Mouse (Mus musculus) ovary, postnatal 36 days (tissue): Measurements from ENCODE around the gene Sdr42e1.
A peak's percentile ranks its signal among the peaks of the same experiment; 100 is the strongest.

Experiments
- DNase-seq: peaks from one replicate; pipeline ENCODE4 v3.0.0; 2022; ENCODE audit warnings: low spot score, mixed read lengths

Sdr42e1 gene

DNA sequence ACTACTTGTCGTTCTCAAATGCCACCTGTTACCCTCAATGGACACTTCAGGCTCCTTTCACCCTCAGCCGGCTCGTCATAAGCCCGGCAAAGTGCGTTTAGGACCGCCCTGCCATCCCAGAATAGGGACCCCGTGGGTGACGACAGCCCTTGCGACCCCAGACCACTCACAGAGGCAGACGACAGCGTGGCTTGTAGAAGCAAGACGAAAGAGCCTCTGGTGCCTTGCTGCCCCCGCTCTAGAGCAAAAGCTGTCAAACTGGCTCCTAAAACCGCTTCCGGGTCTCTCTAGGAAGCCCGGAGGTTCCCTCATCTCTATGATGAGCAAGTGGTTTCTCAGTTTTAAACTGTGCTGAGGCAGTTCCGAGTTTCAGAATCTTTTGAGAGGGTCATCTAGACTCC, at the start of gene Sdr42e1:
Gene Sdr42e1, minus strand, starts transcription at position 260 of the 401 bp plus-strand sequence.
- DNase-seq, result peak; percentile 42

DNA sequence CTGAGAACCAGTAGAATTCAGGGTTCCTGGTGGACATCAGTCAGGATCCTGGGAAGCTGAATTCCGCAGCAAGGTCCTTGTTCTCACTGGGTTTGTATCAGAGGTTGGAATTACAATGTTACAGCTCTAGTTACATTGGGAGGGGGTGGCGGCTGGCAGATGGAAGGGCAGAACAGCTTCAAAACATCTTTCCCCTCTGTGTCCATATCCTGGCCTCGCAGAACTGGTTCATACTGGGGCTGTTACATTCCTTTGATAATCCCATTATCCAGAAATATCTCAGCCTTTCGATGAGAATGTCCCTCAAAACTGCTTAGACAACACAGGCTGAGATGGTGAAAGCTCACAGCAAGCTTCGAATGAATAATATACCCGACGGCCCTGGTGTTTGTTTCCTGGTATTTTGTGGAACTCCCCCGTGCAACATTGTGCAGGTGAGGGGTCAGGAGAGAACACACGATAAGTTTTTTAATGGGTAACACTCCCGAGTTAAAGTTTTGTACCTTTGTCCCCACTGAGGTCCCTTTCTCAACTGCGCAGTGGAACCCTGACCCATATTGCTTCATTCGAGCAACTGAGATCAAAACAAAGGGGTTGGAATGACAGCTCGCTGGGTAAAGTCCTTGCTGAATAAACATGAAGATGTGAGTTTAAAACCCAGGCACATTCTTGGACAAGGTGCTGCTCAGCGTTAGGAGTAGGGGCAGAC, 44.8 kb upstream of the Sdr42e1 start:
- DNase-seq, result no peak

DNA sequence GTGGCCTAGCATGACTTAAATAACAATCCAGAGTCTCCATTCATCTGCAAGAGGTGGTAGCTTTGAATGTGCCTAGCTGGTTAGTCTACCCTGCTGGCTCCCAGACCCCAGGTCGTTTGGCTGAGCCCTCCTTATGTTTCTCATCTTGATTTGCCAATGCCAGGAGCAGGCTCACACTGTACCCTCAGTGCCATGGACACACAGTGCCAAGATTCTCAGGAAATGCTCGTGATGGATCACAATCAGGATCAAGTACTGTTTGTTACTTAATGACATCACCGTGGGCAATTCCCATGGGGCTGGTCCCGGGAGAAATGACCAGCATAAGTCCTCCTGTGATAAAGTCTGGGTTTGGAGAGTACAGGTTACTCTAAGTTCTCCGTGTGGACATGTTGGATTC, 42.4 kb upstream of the Sdr42e1 start:
- DNase-seq, result no peak

DNA sequence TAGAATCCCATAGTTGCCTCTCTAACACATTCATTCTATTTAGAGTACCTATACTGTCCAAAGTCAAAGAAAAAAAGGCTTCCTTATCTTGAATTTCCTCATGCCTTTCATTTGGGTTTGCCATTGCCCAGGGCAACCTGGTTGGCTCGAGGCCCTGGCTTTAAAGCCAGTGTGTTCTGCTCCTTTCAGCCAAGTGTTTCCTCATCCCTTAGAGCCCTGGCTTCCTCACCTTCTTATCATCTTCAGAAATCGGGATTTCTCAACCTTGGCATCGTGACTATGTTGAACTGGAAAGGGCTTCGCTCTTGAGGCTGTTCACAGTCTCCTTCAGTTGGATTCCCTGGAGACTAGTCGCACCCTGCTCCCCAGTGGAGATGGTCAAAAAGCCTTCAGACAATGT, 41.1 kb upstream of the Sdr42e1 start:
- DNase-seq, result peak; percentile 35

DNA sequence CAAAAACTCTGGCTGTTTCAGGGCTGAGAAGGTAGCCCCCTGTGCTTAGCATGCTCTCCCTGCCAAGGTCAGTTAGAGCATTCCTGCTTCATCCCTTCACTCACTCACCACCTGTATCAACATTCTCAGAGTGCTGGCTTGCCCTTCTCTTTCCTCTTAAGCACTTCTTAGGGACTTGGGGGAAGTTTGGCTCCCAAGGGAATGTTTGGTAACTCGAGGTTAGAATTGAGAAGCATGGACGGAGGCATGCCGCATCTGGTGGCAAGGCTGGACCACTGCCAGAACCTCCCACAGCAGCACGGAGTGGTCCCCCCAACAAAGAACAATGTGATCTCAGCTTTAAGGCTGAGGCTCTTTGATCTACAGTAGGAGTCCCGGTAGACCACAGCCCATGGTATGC, 38.7 kb upstream of the Sdr42e1 start:
- DNase-seq, result no peak

DNA sequence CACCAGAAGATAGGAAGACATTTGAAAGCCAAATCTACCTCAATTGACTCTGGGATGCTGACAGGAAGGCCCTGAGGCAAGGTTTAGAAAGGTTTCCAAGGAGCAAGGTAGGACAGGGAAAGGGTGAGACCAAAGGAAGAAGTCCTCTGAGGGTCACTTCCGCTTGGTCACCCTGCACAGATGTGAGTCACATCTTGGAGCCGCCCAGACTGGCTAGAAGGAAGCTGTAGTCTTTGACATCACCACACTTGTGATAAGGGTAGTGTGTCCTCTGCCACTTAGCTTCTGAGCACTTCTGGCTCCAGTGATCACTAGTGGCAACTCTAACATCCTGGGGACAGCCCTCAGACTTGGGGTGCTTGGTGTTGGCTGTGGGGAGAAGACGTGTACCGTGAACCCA, 32.7 kb upstream of the Sdr42e1 start:
- no peak for DNase-seq

DNA sequence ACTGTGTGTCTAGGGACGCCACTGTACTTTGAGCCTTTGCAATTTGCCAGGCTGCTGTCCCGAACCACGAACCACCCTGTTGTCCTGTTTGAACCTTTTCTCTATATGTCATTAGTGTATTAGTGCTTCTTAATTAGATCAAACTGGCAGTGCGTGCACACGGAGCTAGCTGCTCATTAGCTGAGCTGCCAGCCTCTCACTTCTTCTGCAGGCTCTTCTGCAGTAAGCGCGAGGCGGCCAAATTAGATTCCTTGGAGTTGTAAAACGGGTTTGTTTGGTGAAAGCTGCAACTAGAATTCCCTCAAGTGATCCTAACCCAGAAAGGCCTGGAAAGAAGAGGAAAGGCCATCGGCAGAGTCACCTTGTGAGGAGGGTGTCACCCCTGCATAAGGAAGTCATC, 29.2 kb upstream of the Sdr42e1 start:
- DNase-seq, result no peak

DNA sequence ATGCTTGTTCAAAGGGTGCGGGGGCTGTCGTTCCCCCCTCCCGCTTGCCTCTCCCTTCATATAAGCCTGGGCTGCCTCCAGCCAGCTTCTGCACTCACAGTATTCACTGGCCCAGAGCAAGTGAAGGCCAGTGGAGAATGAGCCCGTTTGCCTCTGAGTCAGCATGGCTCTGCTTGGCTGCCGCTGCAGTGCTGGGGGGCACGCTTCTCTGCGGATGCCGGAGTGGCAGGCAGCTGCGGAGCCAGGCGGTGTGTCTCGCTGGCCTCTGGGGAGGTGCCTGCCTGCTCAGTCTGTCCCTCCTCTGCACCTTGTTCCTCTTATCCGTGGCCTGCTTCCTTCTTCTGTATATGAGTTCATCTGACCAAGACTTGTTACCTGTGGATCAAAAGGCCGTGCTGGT, 28.4 kb upstream of the Sdr42e1 start, which contains the start of gene Hsd17b2:
Gene Hsd17b2, plus strand, starts transcription at position 46 of the 400 bp plus-strand sequence.
- DNase-seq, result peak; percentile 8

DNA sequence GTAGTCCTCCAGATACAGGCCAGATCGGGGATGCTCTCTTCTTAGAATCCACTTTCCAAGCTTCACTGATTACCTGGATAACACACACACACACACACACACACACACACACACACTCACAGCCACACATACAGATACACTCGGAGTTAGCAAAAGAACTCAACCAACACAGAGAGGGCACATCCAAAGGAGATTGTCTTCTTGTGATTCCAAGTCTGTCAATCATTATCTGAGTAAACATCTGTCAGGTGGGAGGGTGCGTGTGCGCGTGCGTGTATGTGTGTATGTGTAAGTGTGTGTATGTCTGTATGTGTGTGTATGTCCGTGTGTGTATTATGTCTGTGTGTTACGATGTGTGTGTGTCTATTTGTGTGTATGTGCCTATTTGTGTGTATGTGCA, 27.8 kb upstream of the Sdr42e1 start:
- no peak for DNase-seq

DNA sequence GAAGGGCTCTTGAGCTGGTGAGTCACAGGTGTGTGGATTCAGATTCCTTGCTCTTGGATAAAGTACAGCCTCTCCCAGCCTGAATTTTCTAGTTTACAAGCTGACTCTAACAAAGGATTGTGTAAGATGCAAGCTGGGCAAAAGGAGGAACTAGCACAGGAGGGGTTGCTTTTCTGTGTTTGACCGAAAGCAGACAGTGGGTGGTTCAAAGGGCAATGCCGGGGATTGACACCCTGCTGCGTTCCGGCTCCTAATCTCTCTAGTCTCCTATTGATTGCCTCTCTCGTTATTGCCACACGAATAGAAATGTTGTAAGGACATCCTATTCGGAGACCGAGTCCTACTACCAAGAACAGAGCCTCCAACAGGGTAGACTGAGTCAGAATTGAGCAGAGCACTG, 27.2 kb upstream of the Sdr42e1 start:
- DNase-seq, result no peak

DNA sequence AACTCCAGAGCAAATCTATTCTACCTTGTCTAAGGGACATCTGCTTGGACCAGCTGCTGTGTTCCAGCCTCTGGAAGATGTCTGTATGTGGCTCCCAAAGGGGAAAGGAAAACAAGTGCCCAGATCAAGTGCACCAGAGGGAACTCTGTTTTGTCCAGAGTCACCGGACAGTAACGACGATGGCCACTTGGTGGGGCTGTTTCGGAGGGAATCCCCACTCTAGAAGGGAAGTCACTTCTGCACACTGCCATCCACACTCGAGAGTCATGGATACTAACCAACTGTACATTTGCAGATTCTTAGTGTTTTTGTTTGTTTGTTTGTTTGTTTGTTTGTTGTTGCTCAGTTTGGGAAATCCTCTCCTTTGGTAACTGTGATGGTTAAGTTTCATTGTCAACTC, 23.8 kb upstream of the Sdr42e1 start:
- peak; percentile 26 for DNase-seq

DNA sequence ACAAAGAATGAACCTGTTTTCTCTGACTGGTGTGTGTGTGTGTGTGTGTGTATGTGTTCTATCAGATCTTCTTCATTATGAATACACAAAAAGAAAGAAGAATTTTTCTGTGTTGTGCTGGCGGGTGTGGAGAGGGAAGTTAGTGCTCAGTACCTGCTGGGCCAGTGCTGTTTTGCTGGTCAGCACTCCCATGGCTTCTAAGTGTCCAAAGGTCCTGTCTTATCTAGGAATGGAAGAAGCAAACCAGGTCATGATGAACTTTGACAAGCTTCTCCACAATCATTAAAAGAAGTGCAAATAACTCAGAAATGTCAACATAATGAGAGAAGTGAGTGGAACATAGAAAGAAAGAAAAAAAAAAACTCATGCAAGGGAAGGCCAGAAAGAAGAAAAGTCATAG, 22.1 kb upstream of the Sdr42e1 start:
- DNase-seq, result no peak

DNA sequence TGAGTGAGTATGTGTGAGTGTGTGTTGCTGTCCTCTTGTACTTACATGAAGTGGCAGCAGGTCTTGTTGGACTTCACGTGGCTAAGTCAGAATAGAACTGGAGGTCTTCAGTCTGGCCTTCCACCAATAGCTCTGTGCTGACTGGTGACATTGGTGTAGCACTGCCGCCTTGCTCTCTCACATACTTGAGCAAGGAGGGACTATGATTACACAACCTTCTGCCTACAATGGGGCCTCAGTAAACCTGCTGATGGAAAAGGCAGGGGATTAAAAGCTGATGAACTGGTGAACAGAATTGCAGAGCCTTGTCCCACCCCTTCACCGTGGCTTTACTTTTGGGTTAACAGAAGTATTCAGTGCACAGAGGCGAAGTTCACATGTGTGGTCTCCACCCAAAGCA, 18.6 kb upstream of the Sdr42e1 start:
- DNase-seq, result no peak

DNA sequence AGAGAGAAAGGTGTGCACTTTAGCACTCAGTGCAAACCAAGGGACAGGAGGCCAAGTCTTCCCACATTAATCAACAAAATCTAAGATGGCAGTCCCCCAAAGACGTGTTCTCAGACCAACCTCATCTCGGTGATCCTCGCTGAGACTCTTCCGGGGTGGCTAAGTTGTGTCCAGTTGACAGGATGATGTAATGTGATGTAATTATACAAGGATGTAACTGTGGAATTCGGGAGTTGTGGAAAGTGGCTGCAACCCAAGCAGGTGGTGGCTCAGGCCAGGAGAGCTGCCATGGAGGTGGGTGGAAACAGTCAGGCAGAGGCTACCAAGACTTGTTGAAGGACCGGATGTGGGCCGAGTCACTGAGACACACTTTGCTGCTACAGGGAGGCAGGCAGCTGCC, 14.4 kb upstream of the Sdr42e1 start:
- no peak for DNase-seq

DNA sequence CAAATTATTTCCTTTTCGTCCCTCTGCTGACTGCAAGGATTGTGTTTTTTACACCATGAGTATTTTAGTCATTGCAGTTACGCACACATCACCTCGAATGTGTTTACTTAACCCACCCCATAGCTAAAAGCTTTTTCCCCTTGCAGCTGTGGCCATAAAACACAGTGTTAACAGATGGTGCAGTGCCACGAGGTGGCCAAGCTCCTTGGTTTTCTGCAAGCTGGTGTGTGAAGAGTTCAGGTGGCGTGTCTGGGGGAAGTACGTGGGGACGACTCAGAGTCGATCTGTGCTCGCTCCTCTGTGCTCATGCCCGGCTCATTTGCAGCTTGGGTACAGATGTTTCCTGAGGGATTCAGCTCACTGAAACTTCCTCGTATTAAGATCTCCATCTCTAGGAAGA, 11.0 kb upstream of the Sdr42e1 start:
- DNase-seq, result no peak

DNA sequence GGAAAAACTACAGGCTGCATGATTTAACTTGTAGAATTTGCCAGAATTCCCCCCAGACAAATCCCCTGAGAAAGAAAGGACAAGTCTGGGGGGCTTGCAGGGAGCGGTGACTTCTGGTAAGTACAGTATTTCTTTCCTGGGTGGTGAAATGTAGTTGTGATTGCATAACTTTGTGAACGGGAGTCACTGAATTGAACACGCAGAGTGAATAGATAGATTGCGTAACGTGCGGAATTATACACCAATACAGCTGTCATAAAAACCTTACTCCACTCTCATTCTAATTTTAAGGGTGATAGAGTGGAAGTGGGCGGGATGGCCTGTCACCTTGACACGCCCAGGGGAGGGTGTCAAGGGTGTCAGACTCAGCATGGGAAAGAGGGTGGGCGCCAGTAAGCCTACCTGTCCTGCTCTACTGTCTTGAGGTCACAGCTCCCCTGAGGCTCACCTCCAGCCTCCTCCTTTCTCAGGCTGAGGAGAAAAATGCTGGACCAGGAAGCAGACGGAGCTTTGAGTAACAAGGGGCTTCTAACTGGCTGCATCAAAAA, 10.5 kb upstream of the Sdr42e1 start:
- DNase-seq, result no peak

DNA sequence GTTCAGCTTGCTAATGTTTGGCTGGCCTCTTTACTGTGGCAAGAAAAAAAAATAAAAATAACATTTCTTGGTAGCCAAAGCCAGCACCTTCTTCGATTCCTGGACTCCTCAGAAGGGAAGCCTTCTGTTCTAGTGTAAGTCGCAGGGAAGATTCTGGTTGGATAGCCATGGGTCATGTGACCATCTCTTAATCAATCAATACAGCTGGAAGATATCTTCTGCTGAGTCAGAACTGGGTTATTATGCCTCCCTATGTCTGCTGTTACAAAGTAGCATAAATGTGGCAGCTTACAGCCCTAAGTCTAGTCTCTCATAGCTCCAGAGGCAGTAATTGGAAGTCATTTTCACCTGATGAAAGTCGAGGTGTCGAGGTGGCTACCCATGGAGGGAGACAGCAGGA, 5.2 kb upstream of the Sdr42e1 start:
- DNase-seq, result no peak

DNA sequence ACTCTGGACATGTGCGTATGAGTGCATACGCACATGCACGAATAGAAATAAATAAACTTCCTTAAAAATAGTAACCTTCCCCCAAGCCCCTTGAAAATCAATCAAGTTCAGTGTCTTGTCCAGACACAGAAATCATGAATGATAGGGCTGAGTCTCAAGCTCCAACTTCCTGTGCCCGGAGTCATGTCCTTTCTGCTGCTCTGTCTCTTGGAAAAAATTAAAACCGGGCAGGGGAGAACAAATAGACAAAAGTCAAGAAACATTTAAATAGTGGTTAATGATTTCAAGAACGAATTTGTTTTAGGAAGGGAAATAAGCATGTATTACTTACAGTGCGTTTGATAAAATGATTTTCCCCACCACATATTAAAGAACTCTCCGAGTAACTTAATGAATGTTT, 3.5 kb upstream of the Sdr42e1 start:
- no peak for DNase-seq

DNA sequence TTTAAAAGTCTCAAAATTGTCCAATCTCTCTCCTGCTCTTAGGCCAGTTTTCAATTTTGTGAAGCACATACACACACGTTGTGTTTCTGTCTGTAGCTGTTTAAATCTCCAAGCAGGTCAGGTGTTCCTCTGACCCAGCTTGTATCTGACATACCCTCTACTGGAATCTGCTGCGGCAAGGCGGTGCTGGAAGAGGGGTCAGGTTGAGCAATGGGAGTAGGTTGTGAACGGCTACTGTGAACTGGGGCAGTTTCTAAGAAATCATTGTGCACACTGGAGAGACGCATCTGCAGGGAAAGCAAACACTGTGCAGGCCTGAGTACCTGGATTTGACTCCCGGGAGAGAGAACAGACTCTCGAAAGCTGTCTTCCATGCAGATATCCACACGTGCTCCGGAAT, 3.0 kb upstream of the Sdr42e1 start:
- no peak for DNase-seq

DNA sequence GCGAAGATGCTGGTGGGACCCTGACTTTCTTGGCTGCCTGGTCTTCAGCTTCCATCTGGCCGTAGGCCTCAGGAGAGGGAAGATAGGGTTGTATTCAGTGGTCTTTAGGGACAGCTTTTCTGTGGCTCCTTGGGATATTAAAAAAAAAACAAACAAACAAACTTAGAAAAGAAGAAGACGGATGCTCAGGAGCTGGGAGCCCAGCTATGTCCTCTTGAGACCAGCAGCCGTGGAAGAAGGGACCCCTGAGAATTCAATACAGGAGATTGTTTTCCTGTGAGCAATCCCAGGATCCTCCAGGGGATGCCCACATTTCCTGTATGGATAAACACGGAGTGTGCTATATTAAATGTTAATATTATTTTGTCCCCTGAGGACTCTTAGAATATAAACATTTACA, 1.7 kb upstream of the Sdr42e1 start:
- DNase-seq, result no peak

DNA sequence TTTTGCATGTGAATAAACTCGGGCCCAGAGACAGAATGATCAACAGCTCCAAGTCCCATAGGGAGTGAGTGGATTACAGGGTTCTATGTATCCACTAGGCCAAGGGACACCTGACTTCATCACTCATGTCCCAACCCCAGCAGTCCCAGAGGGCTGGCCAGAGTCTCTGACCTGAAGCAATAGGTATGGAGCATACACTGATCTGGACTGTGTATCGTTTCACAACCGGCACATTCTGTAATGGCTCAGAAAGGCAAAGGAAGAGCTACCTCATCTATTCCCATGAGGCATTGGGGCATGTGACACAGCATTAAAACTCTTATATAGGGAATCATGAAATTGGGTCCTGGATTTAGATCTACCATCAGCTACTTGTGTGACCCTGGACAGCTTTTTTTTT, 931 bp downstream of the Sdr42e1 start:
- DNase-seq, result no peak

DNA sequence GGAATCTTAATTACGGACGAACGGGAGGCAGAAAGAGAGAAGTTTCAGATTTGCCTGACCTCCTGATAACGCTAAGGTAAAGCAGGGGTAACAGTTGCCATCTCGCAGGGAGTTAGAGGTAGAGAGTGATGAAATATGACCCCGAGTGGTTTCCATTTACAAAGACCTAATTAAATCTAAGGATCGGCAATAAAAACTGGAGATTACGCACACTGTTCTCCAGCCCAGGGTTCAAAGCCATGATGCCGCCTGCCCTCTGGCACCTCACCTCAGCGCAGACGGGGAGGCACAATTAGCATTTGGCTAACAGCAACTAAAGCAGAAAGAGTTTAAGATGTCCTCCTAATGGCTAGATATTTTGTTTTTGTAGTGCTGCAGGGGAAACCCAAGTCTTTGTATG, 3.0 kb downstream of the Sdr42e1 start:
- no peak for DNase-seq

DNA sequence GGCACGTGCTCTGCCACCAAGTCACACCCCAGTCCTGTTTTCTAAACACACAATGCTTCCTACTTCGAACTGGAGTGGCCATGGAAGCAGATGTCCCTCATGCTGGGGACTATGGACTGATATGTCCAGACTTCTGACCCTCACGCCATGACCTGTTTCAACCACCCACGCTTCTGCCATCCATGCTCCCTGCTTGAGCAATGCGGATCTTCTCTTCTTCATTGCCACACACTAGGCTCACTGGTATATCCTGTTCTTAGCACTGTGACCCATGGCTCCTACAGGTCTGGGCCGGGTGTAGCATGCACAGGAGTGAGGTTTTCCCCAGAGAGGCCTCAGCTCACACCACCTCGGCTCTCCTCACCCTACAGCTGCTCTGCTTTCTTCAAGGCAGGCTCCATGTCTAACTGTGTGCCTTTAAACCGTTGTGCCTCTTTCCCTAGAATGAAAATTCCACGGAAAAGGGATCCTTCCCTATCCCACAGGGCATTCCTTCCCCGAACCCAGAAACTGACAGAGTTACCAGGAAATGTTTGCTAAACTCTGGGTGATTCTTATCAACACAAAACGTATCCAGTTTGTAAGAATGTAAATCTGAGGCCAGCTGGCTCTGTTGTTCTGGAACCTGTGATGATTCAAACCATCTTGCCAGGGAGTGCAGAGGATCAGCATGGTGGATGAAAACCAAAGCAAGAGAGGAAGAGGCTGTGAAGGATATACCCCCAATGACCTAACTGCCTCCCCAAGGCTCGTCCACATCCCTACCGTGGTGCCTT, 6.0 kb downstream of the Sdr42e1 start:
- no peak for DNase-seq
